Mouse (Mus musculus) kidney, adult 2 months (tissue): Measurements from ENCODE around the gene Ncln.

Experiments
- CTCF ChIP-seq: fragments of 200-500 bp; conservative IDR thresholded peaks from 2 replicates; pipeline ENCODE4 v1.5.1; 2011; ENCODE audit warnings: low read depth, mild to moderate bottlenecking, control low read depth, low read length, moderate library complexity, mixed read lengths; ENCODE audit not compliant: insufficient read depth, insufficient read length
- POLR2A ChIP-seq: fragments of 200-500 bp; IDR thresholded peaks from one replicate; pipeline ENCODE4 v1.6.1; 2011; ENCODE audit warnings: low read depth, low read length, control low read depth

DNA sequence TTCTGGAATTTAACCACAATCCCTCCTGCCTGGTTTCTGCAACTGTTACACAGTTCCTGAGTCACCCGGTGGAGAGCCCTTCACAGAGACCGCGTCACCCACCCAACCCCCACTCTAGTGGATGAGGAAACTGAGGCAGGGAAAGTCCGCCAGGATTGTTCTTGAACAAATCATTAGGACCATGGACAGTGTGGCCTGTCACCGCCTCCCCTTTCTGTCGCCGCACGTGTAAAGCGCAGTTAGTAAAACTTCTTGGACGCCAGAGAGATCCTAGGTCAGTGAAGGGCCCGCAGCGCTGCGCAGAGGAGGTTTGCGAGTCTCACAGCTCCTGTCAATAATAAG is 43.3 kb downstream of the Ncln start:
- TF ChIP-seq CTCF = no peak
- no peak for TF ChIP-seq POLR2A
